Mouse (Mus musculus) midbrain, postnatal 0 days (tissue): ENCODE results near the gene Gk2. TPM values are rescaled to one million over a fixed set of nuclear protein-coding genes. Genes with fewer than 3 reads are reported as not detected.

Experiments
- ATAC-seq: fragments of 200-750 bp; cut with Nextera tagmentation; 2 replicates; pipeline ENCODE4 v1.8.0; 2017; ENCODE audit warnings: moderate number of reproducible peaks, mild to moderate bottlenecking, moderate TSS enrichment, moderate library complexity; ENCODE audit not compliant: low FRiP score
- DNase-seq: peaks from one replicate; pipeline ENCODE4 v3.0.0-alpha.2; 2015; ENCODE audit warnings: low spot score
- H3K27ac ChIP-seq: fragments of 300-500 bp; sonication (generic); 2 replicates; pipeline ENCODE4 v1.5.1; 2014; ENCODE audit warnings: low read depth, mild to moderate bottlenecking, low read length, mixed read lengths
- H3K27me3 ChIP-seq: fragments of 300-500 bp; sonication (generic); 2 replicates; pipeline ENCODE4 v1.6.1; 2014; ENCODE audit warnings: low read length, control low read depth, mixed read lengths; ENCODE audit not compliant: insufficient read depth
- H3K36me3 ChIP-seq: fragments of 300-500 bp; sonication (generic); 2 replicates; pipeline ENCODE4 v1.6.1; 2014; ENCODE audit warnings: low read length, control low read depth, mixed read lengths; ENCODE audit not compliant: insufficient read depth
- H3K4me1 ChIP-seq: fragments of 300-500 bp; sonication (generic); 2 replicates; pipeline ENCODE4 v1.6.1; 2014; ENCODE audit warnings: mild to moderate bottlenecking, control low read depth, antibody characterized with exemption, low read length, mixed read lengths; ENCODE audit not compliant: insufficient read depth
- H3K4me2 ChIP-seq: fragments of 300-500 bp; sonication (generic); 2 replicates; pipeline ENCODE4 v1.6.1; 2014; ENCODE audit warnings: low read depth, mild to moderate bottlenecking, low read length, mixed read lengths; ENCODE audit not compliant: poor library complexity, severe bottlenecking
- H3K4me3 ChIP-seq: fragments of 300-500 bp; sonication (generic); 2 replicates; pipeline ENCODE4 v1.5.1; 2014; ENCODE audit warnings: low read depth, mild to moderate bottlenecking, low read length, moderate library complexity
- H3K9ac ChIP-seq: fragments of 300-500 bp; sonication (generic); replicated peaks from 2 replicates; pipeline ENCODE4 v1.6.1; 2014; ENCODE audit warnings: mild to moderate bottlenecking, low read length, moderate library complexity, mixed read lengths; ENCODE audit not compliant: poor library complexity, severe bottlenecking
- H3K9me3 ChIP-seq: fragments of 300-500 bp; sonication (generic); 2 replicates; pipeline ENCODE4 v1.6.1; 2016; ENCODE audit warnings: low read length, control low read depth
- CTCF ChIP-seq: IDR thresholded peaks from 2 replicates; pipeline ENCODE4 v1.5.1; 2016; ENCODE audit warnings: antibody characterized with exemption, mild to moderate bottlenecking
- WGBS: fragments of 180-500 bp; shearing (Covaris S2); extraction: QIAGEN DNeasy Blood & Tissue Kit; methylation state at CpG from one replicate; pipeline ENCODE4 v1.1.7; 2014; 5-methylcytosine and 5-hydroxymethylcytosine counted together
- polyA plus RNA-seq: library from polyadenylated mRNA; unstranded; fragments of >200 nt; fragmentation: Nextera tagmentation; extraction: Ambion mirVana; gene quantifications from 2 replicates; pipeline ENCODE4 v1.2.1, GENCODE M21; 2015
- total RNA-seq: library from RNA; depleted of rRNA; stranded (reverse); fragments of >200 nt; gene quantifications from 2 replicates; pipeline ENCODE4 v1.2.3, GENCODE M21; 2014; rRNA removed

Gene Gk2
- total RNA-seq (not detected in 2 replicates), polyA plus RNA-seq (not detected in 2 replicates)

GRCm38 (mm10) chr5:97456816-97457215, at the start of gene Gk2:
Gene Gk2 (minus strand): TSS chr5:97457021.
- WGBS, result 93% methylated on average over 10 of the region's 10 CpGs
- TF ChIP-seq CTCF, result no peak

DNA sequence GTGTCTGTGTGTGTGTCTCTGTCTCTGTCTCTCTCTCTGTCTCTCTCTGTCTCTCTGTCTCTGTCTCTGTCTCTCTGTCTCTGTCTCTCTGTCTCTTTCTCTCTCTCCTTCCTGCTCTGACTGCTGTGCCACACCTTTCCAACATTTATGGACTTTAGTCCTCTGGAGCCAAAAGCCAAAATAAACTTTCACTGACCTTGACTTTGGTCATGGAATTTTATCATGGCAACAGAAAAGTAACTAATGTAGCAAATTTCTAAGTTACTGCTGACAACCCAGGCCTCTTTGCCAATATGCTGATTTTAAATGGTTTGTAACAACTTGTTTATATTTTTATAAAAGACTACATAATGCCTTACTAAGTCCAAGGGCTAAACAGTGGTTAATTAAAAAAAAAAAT, 41.2 kb upstream of the Gk2 start:
- H3K4me1 ChIP-seq, result no peaks in the 10 kb centered on the region

More at GRCm38 (mm10) chr5:97456816-97457215, at the start of gene Gk2:
- Histone ChIP-seq H3K4me3 (no peak within 1 kb of the TSS), H3K36me3 (no peaks in the 10 kb centered on the region), H3K9me3 (no peaks in the 10 kb centered on the region), H3K9ac (no peak within 1 kb of the TSS), H3K27me3 (no peaks in the 10 kb centered on the region), H3K4me1 (no peaks in the 10 kb centered on the region), H3K4me2 (no peak within 1 kb of the TSS), H3K27ac (no peak within 1 kb of the TSS)
- DNase-seq (no peak), ATAC-seq (no peak)

GRCm38 (mm10) chr5:97495488-97496092, 38.8 kb upstream of the Gk2 start:
- no peak for TF ChIP-seq CTCF
- 64% methylated on average over 5 of the region's 5 CpGs for WGBS
- Histone ChIP-seq H3K27ac (no peak overlapping the region), H3K4me2 (no peak overlapping the region), H3K27me3 (no peaks in the 10 kb centered on the region), H3K9ac (no peak overlapping the region), H3K4me1 (no peaks in the 10 kb centered on the region), H3K9me3 (no peaks in the 10 kb centered on the region), H3K36me3 (no peaks in the 10 kb centered on the region), H3K4me3 (no peak overlapping the region)
- no peak for ATAC-seq
- no peak for DNase-seq

More for the DNA sequence above, 41.2 kb upstream of the Gk2 start:
- Histone ChIP-seq H3K27me3 (no peaks in the 10 kb centered on the region), H3K27ac (no peak overlapping the region), H3K4me3 (no peak overlapping the region), H3K9ac (no peak overlapping the region), H3K36me3 (no peaks in the 10 kb centered on the region), H3K9me3 (no peaks in the 10 kb centered on the region), H3K4me2 (no peak overlapping the region)
- no peak for TF ChIP-seq CTCF
- no peak for DNase-seq
- no peak for ATAC-seq

GRCm38 (mm10) chr5:97493421-97493820, 36.6 kb upstream of the Gk2 start:
- no peak for TF ChIP-seq CTCF
- H3K4me3 ChIP-seq, result no peak overlapping the region
- no peaks in the 10 kb centered on the region for H3K27me3 ChIP-seq
- 91% methylated on average over 5 of the region's 5 CpGs for WGBS
- no peaks in the 10 kb centered on the region for H3K36me3 ChIP-seq
- no peak overlapping the region for H3K4me2 ChIP-seq
- no peak overlapping the region for H3K9ac ChIP-seq
- no peak for DNase-seq
- H3K27ac ChIP-seq, result no peak overlapping the region
- no peaks in the 10 kb centered on the region for H3K4me1 ChIP-seq
- ATAC-seq, result no peak
- no peaks in the 10 kb centered on the region for H3K9me3 ChIP-seq

GRCm38 (mm10) chr5:97486141-97486540, 29.3 kb upstream of the Gk2 start:
- H3K27ac ChIP-seq, result no peak overlapping the region
- 90% methylated on average over 5 of the region's 5 CpGs for WGBS
- H3K9me3 ChIP-seq, result no peaks in the 10 kb centered on the region
- H3K4me1 ChIP-seq, result no peaks in the 10 kb centered on the region
- no peak overlapping the region for H3K9ac ChIP-seq
- no peaks in the 10 kb centered on the region for H3K27me3 ChIP-seq
- no peak overlapping the region for H3K4me2 ChIP-seq
- no peak for DNase-seq
- no peak for TF ChIP-seq CTCF
- ATAC-seq, result no peak
- H3K36me3 ChIP-seq, result no peaks in the 10 kb centered on the region
- no peak overlapping the region for H3K4me3 ChIP-seq

DNA sequence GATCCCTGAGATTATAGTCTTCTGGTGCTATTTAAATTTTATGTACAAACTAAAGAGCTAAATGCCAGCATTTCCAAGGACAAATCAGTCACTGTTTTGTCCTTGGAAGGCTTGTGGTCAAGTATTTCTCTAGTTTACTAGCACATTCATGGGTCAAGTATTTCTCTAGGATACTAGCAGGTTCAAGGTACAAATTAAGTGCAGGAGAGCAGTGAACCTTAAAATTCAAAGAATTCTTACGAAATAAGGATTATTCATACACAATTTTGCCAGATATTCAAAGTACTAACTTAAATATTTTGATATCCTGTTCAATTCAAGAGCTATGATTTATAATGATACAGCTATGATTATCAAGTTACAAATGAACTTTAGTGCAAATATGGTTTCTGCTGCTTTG, 23.2 kb upstream of the Gk2 start:
- ATAC-seq (no peak), DNase-seq (no peak)
- no peak for TF ChIP-seq CTCF
- H3K4me1 ChIP-seq, result no peaks in the 10 kb centered on the region
- no peaks in the 10 kb centered on the region for H3K36me3 ChIP-seq
- no peak overlapping the region for H3K4me3 ChIP-seq
- WGBS, result 71% methylated on average over 1 of the region's 1 CpGs
- no peak overlapping the region for H3K27ac ChIP-seq
- no peak overlapping the region for H3K4me2 ChIP-seq
- no peaks in the 10 kb centered on the region for H3K27me3 ChIP-seq
- no peak overlapping the region for H3K9ac ChIP-seq
- no peaks in the 10 kb centered on the region for H3K9me3 ChIP-seq
